Mouse (Mus musculus) hindbrain, embryonic 13.5 days (tissue): Measurements from ENCODE around the gene Sod1. TPM values are rescaled to one million over a fixed set of nuclear protein-coding genes. Genes with fewer than 3 reads are reported as not detected.
A peak's percentile ranks its signal among the peaks of the same experiment; 100 is the strongest.

Experiments
- ATAC-seq: fragments of 200-750 bp; cut with Nextera tagmentation; 2 replicates; pipeline ENCODE4 v1.8.0; 2017; ENCODE audit warnings: moderate TSS enrichment; ENCODE audit not compliant: low FRiP score
- H3K27ac ChIP-seq: fragments of 300-500 bp; sonication (generic); 2 replicates; pipeline ENCODE4 v1.5.1; 2015; ENCODE audit warnings: inconsistent platforms, mild to moderate bottlenecking, moderate library complexity
- H3K27me3 ChIP-seq: fragments of 300-500 bp; sonication (generic); 2 replicates; pipeline ENCODE4 v1.6.1; 2015; ENCODE audit warnings: mild to moderate bottlenecking, inconsistent platforms
- H3K36me3 ChIP-seq: fragments of 300-500 bp; sonication (generic); 2 replicates; pipeline ENCODE4 v1.6.1; 2015; ENCODE audit warnings: mild to moderate bottlenecking, inconsistent platforms
- H3K4me1 ChIP-seq: fragments of 300-500 bp; sonication (generic); replicated peaks from 2 replicates; pipeline ENCODE4 v1.6.1; 2015; ENCODE audit warnings: inconsistent platforms
- H3K4me2 ChIP-seq: fragments of 300-500 bp; sonication (generic); 2 replicates; pipeline ENCODE4 v1.6.1; 2015; ENCODE audit warnings: inconsistent platforms, mild to moderate bottlenecking, moderate library complexity
- H3K4me3 ChIP-seq: fragments of 300-500 bp; sonication (generic); 2 replicates; pipeline ENCODE4 v1.5.1; 2015; ENCODE audit warnings: mild to moderate bottlenecking, inconsistent platforms
- H3K9ac ChIP-seq: fragments of 300-500 bp; sonication (generic); 2 replicates; pipeline ENCODE4 v1.6.1; 2015; ENCODE audit warnings: mild to moderate bottlenecking, inconsistent platforms
- H3K9me3 ChIP-seq: fragments of 300-500 bp; sonication (generic); 2 replicates; pipeline ENCODE4 v1.6.1; 2016; ENCODE audit warnings: inconsistent platforms
- WGBS: fragments of 180-500 bp; shearing (Covaris S2); methylation state at CpG from one replicate; pipeline ENCODE4 v1.1.7; 2015; 5-methylcytosine and 5-hydroxymethylcytosine counted together
- polyA plus RNA-seq: library from polyadenylated mRNA; unstranded; fragments of >200 nt; fragmentation: Nextera tagmentation; extraction: Ambion mirVana; gene quantifications from 2 replicates; pipeline ENCODE4 v1.2.1, GENCODE M21; 2015

The Sod1 gene
- polyA plus RNA-seq: 902 and 920 TPM in 2 replicates

- Histone ChIP-seq H3K4me1 (peaks cover 32% of the 10 kb centered on the region), H3K9ac (peak within 1 kb of the TSS; percentile 89), H3K9me3 (no peaks in the 10 kb centered on the region), H3K4me3 (peak within 1 kb of the TSS; percentile 92), H3K27me3 (no peaks in the 10 kb centered on the region), H3K27ac (peak within 1 kb of the TSS; percentile 92), H3K4me2 (peak within 1 kb of the TSS; percentile 81), H3K36me3 (peaks cover 17% of the 10 kb centered on the region)
- 2% methylated on average over 63 of the region's 63 CpGs for WGBS
- ATAC-seq: peak; percentile 93
Observed at GRCm38 (mm10) chr16:90220026-90220891, at the start of gene Sod1. Gene Sod1, plus strand, starts transcription at chr16:90220754.

DNA sequence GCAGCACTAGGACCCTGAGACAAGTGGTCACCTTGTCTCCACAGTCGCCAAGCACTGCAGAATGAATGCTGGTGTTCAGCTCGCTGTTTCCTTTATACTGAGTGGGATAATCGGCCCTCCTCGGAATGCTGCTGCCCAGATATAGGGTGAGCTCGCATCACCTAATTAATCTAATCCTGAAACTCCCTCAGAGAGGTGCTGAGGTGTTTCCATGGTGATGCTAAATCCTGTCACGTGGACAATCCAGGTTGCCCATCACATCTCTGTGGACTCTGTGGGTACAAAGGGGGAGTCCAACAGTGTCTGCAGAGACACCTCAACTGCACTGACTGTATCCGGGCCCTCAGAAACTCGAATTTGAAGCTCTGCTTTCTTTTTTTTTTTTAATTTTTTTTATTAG lies 49.1 kb upstream of the Sod1 start:
- WGBS: 54% methylated on average over 8 of the region's 8 CpGs
- ATAC-seq: no peak
- Histone ChIP-seq H3K27ac (no peak overlapping the region), H3K27me3 (no peaks in the 10 kb centered on the region), H3K36me3 (no peaks in the 10 kb centered on the region), H3K9ac (no peak overlapping the region), H3K4me1 (peaks cover 8% of the 10 kb centered on the region; the same call in 1 of the 2 replicates), H3K4me2 (no peak overlapping the region), H3K4me3 (no peak overlapping the region), H3K9me3 (no peaks in the 10 kb centered on the region)

- H3K4me1 ChIP-seq: peaks cover 9% of the 10 kb centered on the region; the same call in 1 of the 2 replicates
- WGBS: 33% methylated on average over 10 of the region's 10 CpGs
- no peak overlapping the region for H3K4me2 ChIP-seq
- H3K9ac ChIP-seq: no peak overlapping the region
- H3K9me3 ChIP-seq: no peaks in the 10 kb centered on the region
- H3K27me3 ChIP-seq: no peaks in the 10 kb centered on the region
- H3K36me3 ChIP-seq: no peaks in the 10 kb centered on the region
- peak; percentile 52 for ATAC-seq
- H3K4me3 ChIP-seq: no peak overlapping the region
- no peak overlapping the region for H3K27ac ChIP-seq
Observed at GRCm38 (mm10) chr16:90176472-90176871, 44.1 kb upstream of the Sod1 start.

GRCm38 (mm10) chr16:90177425-90177824 lies 43.1 kb upstream of the Sod1 start:
- WGBS: 87% methylated on average over 8 of the region's 8 CpGs
- no peak overlapping the region for H3K4me2 ChIP-seq
- H3K9ac ChIP-seq: no peak overlapping the region
- peaks cover 8% of the 10 kb centered on the region; the same call in 1 of the 2 replicates for H3K4me1 ChIP-seq
- ATAC-seq: no peak
- no peaks in the 10 kb centered on the region for H3K9me3 ChIP-seq
- H3K27ac ChIP-seq: no peak overlapping the region
- no peaks in the 10 kb centered on the region for H3K27me3 ChIP-seq
- H3K36me3 ChIP-seq: no peaks in the 10 kb centered on the region
- no peak overlapping the region for H3K4me3 ChIP-seq

- no peaks in the 10 kb centered on the region for H3K27me3 ChIP-seq
- no peaks in the 10 kb centered on the region for H3K9me3 ChIP-seq
- no peak overlapping the region for H3K4me2 ChIP-seq
- H3K27ac ChIP-seq: no peak overlapping the region
- H3K4me1 ChIP-seq: peaks cover 8% of the 10 kb centered on the region; the same call in 1 of the 2 replicates
- no peak overlapping the region for H3K9ac ChIP-seq
- no peak for ATAC-seq
- no peak overlapping the region for H3K4me3 ChIP-seq
- 90% methylated on average over 3 of the region's 3 CpGs for WGBS
- no peaks in the 10 kb centered on the region for H3K36me3 ChIP-seq
Observed at GRCm38 (mm10) chr16:90178404-90178803, 42.1 kb upstream of the Sod1 start.

- no peak for ATAC-seq
- Histone ChIP-seq H3K4me3 (no peak overlapping the region), H3K27me3 (no peaks in the 10 kb centered on the region), H3K9me3 (no peaks in the 10 kb centered on the region), H3K27ac (no peak overlapping the region), H3K4me1 (peaks cover 8% of the 10 kb centered on the region; the same call in 1 of the 2 replicates), H3K36me3 (no peaks in the 10 kb centered on the region), H3K9ac (no peak overlapping the region), H3K4me2 (no peak overlapping the region)
- 90% methylated on average over 5 of the region's 5 CpGs for WGBS
Observed at GRCm38 (mm10) chr16:90179892-90180291, 40.7 kb upstream of the Sod1 start.

GRCm38 (mm10) chr16:90180975-90181374 lies 39.6 kb upstream of the Sod1 start:
- WGBS: 88% methylated on average over 6 of the region's 6 CpGs
- H3K36me3 ChIP-seq: no peaks in the 10 kb centered on the region
- H3K27ac ChIP-seq: no peak overlapping the region
- no peak for ATAC-seq
- no peak overlapping the region for H3K4me2 ChIP-seq
- no peak overlapping the region for H3K9ac ChIP-seq
- H3K4me1 ChIP-seq: peaks cover 8% of the 10 kb centered on the region; the same call in 1 of the 2 replicates
- H3K4me3 ChIP-seq: no peak overlapping the region
- H3K9me3 ChIP-seq: no peaks in the 10 kb centered on the region
- no peaks in the 10 kb centered on the region for H3K27me3 ChIP-seq

GRCm38 (mm10) chr16:90181673-90182072 lies 38.9 kb upstream of the Sod1 start:
- Histone ChIP-seq H3K36me3 (no peaks in the 10 kb centered on the region), H3K27ac (no peak overlapping the region), H3K4me1 (peaks cover under 1% of the 10 kb centered on the region; the same call in 1 of the 2 replicates), H3K4me2 (no peak overlapping the region), H3K9ac (no peak overlapping the region), H3K27me3 (no peaks in the 10 kb centered on the region), H3K9me3 (no peaks in the 10 kb centered on the region), H3K4me3 (no peak overlapping the region)
- no peak for ATAC-seq
- WGBS: 94% methylated on average over 8 of the region's 8 CpGs

- no peak for ATAC-seq
- no peak overlapping the region for H3K4me2 ChIP-seq
- H3K27ac ChIP-seq: no peak overlapping the region
- H3K4me1 ChIP-seq: no peaks in the 10 kb centered on the region
- WGBS: 92% methylated on average over 6 of the region's 6 CpGs
- H3K9ac ChIP-seq: no peak overlapping the region
- H3K4me3 ChIP-seq: no peak overlapping the region
- no peaks in the 10 kb centered on the region for H3K9me3 ChIP-seq
- H3K36me3 ChIP-seq: no peaks in the 10 kb centered on the region
- H3K27me3 ChIP-seq: no peaks in the 10 kb centered on the region
Observed at GRCm38 (mm10) chr16:90184135-90184534, 36.4 kb upstream of the Sod1 start.

DNA sequence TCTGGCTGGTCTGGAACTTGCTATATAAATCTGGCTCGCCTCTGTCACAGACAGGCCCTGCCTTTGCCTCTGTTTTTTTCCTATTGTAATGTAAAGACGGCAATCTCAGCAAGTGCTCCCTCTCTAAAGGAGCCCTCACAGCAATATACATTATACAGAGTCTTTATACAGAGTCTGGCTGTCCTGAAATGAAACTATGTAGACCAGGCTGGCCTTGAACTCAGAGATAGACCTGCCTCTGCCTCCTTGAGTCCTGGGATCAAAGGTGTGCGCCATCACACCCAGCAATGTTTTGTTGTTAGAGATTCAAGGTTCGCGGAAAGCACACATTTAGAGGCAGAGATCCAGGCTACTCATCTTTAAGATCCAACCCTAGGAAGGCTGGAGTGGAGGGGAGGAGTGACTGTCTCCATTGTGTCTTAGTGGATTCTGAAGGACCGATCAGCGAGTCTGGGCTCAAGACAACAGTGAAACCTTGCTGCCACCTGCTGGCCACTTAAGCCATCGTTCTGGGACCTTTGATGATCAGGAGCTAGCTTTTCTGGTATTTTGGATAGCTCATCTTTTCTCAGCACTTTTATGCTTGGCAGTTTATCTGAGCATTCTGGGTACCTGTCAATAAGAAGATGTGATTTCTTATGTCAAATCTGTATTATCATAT lies 34.5 kb upstream of the Sod1 start:
- H3K4me2 ChIP-seq: no peak overlapping the region
- peak; percentile 65; the same call in 1 of the 2 replicates for ATAC-seq
- WGBS: 41% methylated on average over 8 of the region's 8 CpGs
- H3K9ac ChIP-seq: no peak overlapping the region
- H3K4me1 ChIP-seq: no peaks in the 10 kb centered on the region
- no peak overlapping the region for H3K27ac ChIP-seq
- H3K36me3 ChIP-seq: no peaks in the 10 kb centered on the region
- H3K9me3 ChIP-seq: no peaks in the 10 kb centered on the region
- H3K4me3 ChIP-seq: no peak overlapping the region
- no peaks in the 10 kb centered on the region for H3K27me3 ChIP-seq

DNA sequence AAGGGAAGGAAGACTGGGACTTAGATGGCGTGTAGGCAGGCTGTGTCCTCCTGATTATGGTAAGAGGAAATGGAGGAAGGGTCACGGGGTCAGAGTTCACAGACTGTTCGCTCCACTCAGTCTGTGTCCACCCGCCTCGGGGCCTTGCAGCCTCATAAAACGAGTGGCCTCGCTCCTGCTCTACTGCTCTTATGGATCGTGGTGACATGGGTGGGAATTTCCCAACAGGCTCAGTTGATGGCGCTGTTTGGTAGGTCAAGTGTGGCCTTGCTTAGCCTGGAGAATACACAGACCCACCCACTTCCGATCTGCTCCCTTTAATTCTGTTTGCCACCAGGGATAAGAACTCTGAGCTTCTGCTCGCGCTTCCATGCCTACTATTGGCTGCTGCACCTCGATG lies 33.1 kb upstream of the Sod1 start:
- H3K36me3 ChIP-seq: no peaks in the 10 kb centered on the region
- no peaks in the 10 kb centered on the region for H3K4me1 ChIP-seq
- H3K27ac ChIP-seq: no peak overlapping the region
- no peaks in the 10 kb centered on the region for H3K27me3 ChIP-seq
- H3K4me2 ChIP-seq: no peak overlapping the region
- H3K9ac ChIP-seq: no peak overlapping the region
- no peak overlapping the region for H3K4me3 ChIP-seq
- ATAC-seq: no peak
- 35% methylated on average over 13 of the region's 13 CpGs for WGBS
- no peaks in the 10 kb centered on the region for H3K9me3 ChIP-seq

DNA sequence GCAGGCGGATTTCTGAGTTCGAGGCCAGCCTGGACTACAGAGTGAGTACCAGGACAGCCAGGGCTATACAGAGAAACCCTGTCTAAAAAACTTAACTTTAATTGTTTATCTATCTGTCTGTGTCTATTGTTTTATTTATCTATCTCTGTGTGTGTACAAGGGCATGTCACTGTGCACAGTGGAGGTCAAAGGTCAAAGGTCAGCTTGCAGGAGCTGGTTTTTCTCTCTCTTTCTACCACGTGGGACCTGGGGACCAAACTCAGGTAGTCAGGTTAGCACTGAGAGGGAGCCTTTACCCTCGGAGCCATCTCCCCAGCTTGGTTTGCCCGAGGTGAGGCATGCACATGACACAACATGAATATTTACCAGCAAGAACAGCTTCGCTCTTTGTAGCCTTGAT lies 29.3 kb upstream of the Sod1 start:
- Histone ChIP-seq H3K36me3 (no peaks in the 10 kb centered on the region), H3K4me1 (no peaks in the 10 kb centered on the region), H3K27ac (no peak overlapping the region), H3K9me3 (no peaks in the 10 kb centered on the region), H3K4me3 (no peak overlapping the region), H3K27me3 (no peaks in the 10 kb centered on the region), H3K9ac (no peak overlapping the region), H3K4me2 (no peak overlapping the region)
- ATAC-seq: no peak
- 73% methylated on average over 6 of the region's 6 CpGs for WGBS
